Mouse (Mus musculus) spleen, adult 2 months (tissue): ENCODE measurements around the gene Selenon. TPM values are rescaled to one million over a fixed set of nuclear protein-coding genes. Genes with fewer than 3 reads are reported as not detected.
A peak's percentile ranks its signal among the peaks of the same experiment; 100 is the strongest.
"Not testable (repeated sequence)": the region's sequence is repeated elsewhere in the genome, so short reads cannot be mapped to it uniquely, and the experiment has no call there.

Experiments used
- DNase-seq, 2 experiments: peaks; one replicate each; pipeline versions ENCODE4 v3.0.0 to v3.0.0-alpha.2; 2012 to 2021; ENCODE audit warnings: low spot score in 2 of 2, low read depth in 1 of 2
- H3K27ac ChIP-seq: fragments of 200-500 bp; 2 replicates; pipeline ENCODE4 v1.5.1; 2012; ENCODE audit warnings: low read length, inconsistent platforms; ENCODE audit not compliant: insufficient read depth
- H3K27me3 ChIP-seq: fragments of 200-500 bp; 2 replicates; pipeline ENCODE4 v1.6.1; 2012; ENCODE audit warnings: mild to moderate bottlenecking, moderate library complexity, low read length, inconsistent platforms; ENCODE audit not compliant: control insufficient read depth, insufficient read depth
- H3K36me3 ChIP-seq: fragments of 200-500 bp; 2 replicates; pipeline ENCODE4 v1.6.1; 2012; ENCODE audit warnings: mild to moderate bottlenecking, low read length, inconsistent platforms; ENCODE audit not compliant: control insufficient read depth, insufficient read depth
- H3K4me1 ChIP-seq: fragments of 200-500 bp; 2 replicates; pipeline ENCODE4 v1.6.1; 2011; ENCODE audit warnings: inconsistent platforms; ENCODE audit not compliant: control insufficient read depth, insufficient read depth, insufficient read length
- H3K4me3 ChIP-seq: fragments of 200-500 bp; 2 replicates; pipeline ENCODE4 v1.5.1; 2011; ENCODE audit warnings: mild to moderate bottlenecking, inconsistent platforms; ENCODE audit not compliant: insufficient read depth, insufficient read length; ENCODE audit errors: extremely low read depth
- CTCF ChIP-seq: fragments of 200-500 bp; IDR thresholded peaks from 2 replicates; pipeline ENCODE4 v1.5.1; 2011; ENCODE audit warnings: mild to moderate bottlenecking, inconsistent platforms; ENCODE audit not compliant: insufficient read depth, insufficient read length, insufficient replicate concordance; ENCODE audit errors: extremely low read depth
- POLR2A ChIP-seq: fragments of 200-500 bp; IDR thresholded peaks from 2 replicates; pipeline ENCODE4 v1.6.1; 2011; ENCODE audit warnings: low read depth, low read length, inconsistent platforms
- WGBS: fragments of 180-500 bp; shearing (Covaris S2); methylation state at CpG from one replicate; pipeline ENCODE4 v1.1.7; 2018; 5-methylcytosine and 5-hydroxymethylcytosine counted together
- polyA plus RNA-seq: library from polyadenylated mRNA; depleted of rRNA; stranded (reverse); fragments of >200 nt; gene quantifications from 2 replicates; pipeline ENCODE4 v1.2.3, GENCODE M21; 2012; rRNA removed

The Selenon gene
- polyA plus RNA-seq, 1 experiment = 8.3 TPM

DNA sequence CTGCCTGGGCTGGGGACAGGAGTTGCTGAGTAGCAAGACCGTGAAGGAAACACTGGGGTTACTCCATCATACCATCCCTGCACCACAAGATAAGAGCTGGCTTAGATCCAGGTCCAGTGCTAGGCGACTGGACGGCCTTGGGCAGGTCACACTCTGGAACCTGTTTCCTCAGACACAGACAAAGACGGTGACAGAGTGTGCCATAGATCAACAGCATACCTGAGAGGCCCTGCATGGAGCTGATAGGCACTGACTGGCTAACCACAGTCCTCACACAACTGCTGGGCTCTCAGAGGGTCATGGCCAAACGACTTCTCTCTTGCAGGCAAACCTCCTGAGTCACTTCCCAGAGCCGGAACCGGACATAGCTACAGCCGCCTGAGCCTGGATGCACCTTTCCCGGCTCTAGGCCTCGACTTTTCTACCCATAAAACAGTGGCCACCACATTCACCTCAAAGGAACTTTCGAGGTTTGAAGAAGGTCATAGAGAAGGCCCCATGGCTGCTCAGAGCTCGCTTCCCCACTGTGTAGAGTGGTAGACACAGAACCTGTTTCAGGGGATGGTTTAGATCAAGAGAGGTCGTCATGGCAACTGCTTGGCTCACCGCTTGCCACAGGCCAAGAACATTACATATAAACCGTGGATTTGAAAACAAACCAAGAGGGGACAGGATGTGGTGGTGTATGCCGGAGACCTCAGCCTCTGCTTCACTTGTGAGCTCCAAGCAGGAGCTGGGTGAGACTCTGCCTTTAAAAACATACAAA, 57.0 kb downstream of the Selenon start:
- no peak for TF ChIP-seq CTCF
- TF ChIP-seq POLR2A = no peak
- peak overlapping the region; percentile 84 for H3K27ac ChIP-seq
- H3K4me1 ChIP-seq = peaks cover 17% of the 10 kb centered on the region; the same call in 1 of the 2 replicates
- DNase-seq = peak; percentile 60 to 80
- no peaks in the 10 kb centered on the region for H3K36me3 ChIP-seq
- no peak overlapping the region for H3K4me3 ChIP-seq
- 16% methylated on average over 16 of the region's 16 CpGs for WGBS
- no peaks in the 10 kb centered on the region for H3K27me3 ChIP-seq

DNA sequence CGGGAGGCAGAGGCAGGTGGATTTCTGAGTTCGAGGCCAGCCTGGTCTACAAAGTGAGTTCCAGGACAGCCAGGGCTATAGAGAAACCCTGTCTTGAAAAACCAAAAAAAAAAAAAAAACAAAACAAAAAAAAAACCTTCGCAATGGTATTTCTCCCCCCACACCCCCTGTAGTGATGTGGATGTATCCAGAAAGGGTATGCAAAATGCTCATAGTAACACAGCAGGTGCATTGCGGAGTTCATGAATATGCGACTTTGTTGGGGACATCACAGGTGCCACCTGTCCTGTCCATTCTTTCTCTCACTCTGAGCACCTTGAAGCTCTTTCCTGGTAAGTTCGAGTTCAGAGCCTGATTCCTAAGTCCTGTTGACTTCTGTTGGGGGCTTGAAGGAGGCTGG, 57.8 kb downstream of the Selenon start:
- 88% methylated on average over 6 of the region's 6 CpGs for WGBS
- peak overlapping the region; percentile 84 for H3K27ac ChIP-seq
- not testable (repeated sequence) for DNase-seq, H3K4me3 ChIP-seq, H3K36me3 ChIP-seq, H3K27me3 ChIP-seq
- H3K4me1 ChIP-seq = peaks cover 17% of the 10 kb centered on the region; the same call in 1 of the 2 replicates

DNA sequence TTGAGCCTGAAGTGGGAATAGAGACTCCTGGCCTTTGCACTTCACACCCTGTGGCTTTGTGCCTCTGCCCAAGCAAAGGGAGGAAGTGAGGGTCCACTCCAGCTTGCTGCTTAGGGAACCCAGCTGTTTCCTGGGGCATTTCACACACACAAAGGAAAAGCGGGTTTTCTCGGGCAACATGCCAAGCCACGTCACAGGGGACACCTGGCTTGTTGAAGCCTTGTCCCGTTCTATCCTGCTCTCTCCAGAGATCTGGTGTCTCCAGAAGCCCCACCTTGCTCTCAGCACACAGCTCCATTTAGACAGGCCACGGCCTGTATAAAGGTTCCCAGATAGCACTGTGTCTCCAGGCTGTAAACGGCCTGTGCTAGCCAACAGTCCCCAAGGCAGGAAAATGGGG, 60.2 kb downstream of the Selenon start:
- Histone ChIP-seq H3K4me1 (peaks cover 17% of the 10 kb centered on the region; the same call in 1 of the 2 replicates), H3K36me3 (no peaks in the 10 kb centered on the region), H3K27me3 (no peaks in the 10 kb centered on the region), H3K27ac (no peak overlapping the region), H3K4me3 (no peak overlapping the region)
- no peak for TF ChIP-seq POLR2A
- 26% methylated on average over 6 of the region's 6 CpGs for WGBS
- no peak for DNase-seq

- H3K27ac ChIP-seq = no peak overlapping the region
Observed at GRCm38 (mm10) chr4:134489986-134490665, 61.8 kb downstream of the Selenon start.

DNA sequence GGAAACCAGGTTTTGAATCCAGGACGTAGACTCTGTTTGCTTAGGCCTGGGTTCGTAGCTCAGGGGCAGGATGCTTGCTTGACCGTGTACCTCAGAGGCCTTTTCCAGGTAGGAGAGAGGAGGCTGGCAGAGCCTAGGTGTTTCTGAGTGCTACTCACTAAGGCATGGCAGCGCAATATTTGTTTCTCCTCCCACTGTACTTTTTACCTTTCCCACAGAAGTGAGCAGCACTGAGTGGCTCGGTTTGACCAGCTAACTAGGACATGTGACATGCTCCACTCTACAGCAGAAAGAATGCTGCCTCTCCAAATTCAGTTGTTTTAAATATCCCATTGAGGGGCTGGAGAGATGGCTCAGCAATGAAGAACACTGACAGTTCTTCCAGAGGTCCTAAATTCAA, 63.8 kb downstream of the Selenon start:
- 95% methylated on average over 5 of the region's 5 CpGs for WGBS
- no peak overlapping the region for H3K4me3 ChIP-seq
- H3K27me3 ChIP-seq = no peaks in the 10 kb centered on the region
- no peaks in the 10 kb centered on the region; the same call in 1 of the 2 replicates for H3K4me1 ChIP-seq
- no peak for DNase-seq
- no peak overlapping the region for H3K27ac ChIP-seq
- TF ChIP-seq CTCF (no peak), POLR2A (no peak)
- H3K36me3 ChIP-seq = no peaks in the 10 kb centered on the region

More at GRCm38 (mm10) chr4:134489986-134490665, 61.8 kb downstream of the Selenon start:
- Histone ChIP-seq H3K4me3 (no peak overlapping the region), H3K27me3 (no peaks in the 10 kb centered on the region), H3K36me3 (no peaks in the 10 kb centered on the region), H3K4me1 (peaks cover 8% of the 10 kb centered on the region; the same call in 1 of the 2 replicates)
- no peak for DNase-seq
- TF ChIP-seq POLR2A = no peak
- TF ChIP-seq CTCF = no peak
- 78% methylated on average over 11 of the region's 11 CpGs for WGBS

Other genes with a start within 250 kb of the Selenon start
- 0.12 and 0.32 TPM in 2 replicates for gene Trim63, start 237.0 kb downstream of the Selenon start, polyA plus RNA-seq
- 1.5 and 4.0 TPM in 2 replicates for gene Slc30a2, start 209.0 kb downstream of the Selenon start, polyA plus RNA-seq
- 7.2 and 8.5 TPM in 2 replicates for gene Extl1, start 168.3 kb downstream of the Selenon start, polyA plus RNA-seq
- 3.8 and 4.9 TPM in 2 replicates for gene Pafah2, start 155.8 kb downstream of the Selenon start, polyA plus RNA-seq
- gene Stmn1, start 83.8 kb downstream of the Selenon start, polyA plus RNA-seq = 13.8 and 17.1 TPM in 2 replicates
- 29.4 and 36.2 TPM in 2 replicates for gene Paqr7, start 55.5 kb downstream of the Selenon start, polyA plus RNA-seq
- gene Aunip, start 41.2 kb downstream of the Selenon start, polyA plus RNA-seq = 0.39 and 0.80 TPM in 2 replicates
- gene Mtfr1l, start 16.8 kb downstream of the Selenon start, polyA plus RNA-seq = 37.4 and 55.2 TPM in 2 replicates
- 6.9 and 7.7 TPM in 2 replicates for gene Man1c1, start 152.1 kb upstream of the Selenon start, polyA plus RNA-seq
- gene Ldlrap1, start 215.9 kb upstream of the Selenon start, polyA plus RNA-seq = 26.7 and 29.8 TPM in 2 replicates